Mouse (Mus musculus) C2C12 (cell line): ENCODE results near the gene Spa17.

Experiments
- CEBPB ChIP-seq: IDR thresholded peaks from one replicate; pipeline ENCODE4 v1.6.1; 2011; ENCODE audit warnings: low read depth, mild to moderate bottlenecking, control low read depth, moderate library complexity
- CTCF ChIP-seq: IDR thresholded peaks from one replicate; pipeline ENCODE4 v1.5.1; 2011; ENCODE audit not compliant: control insufficient read depth, insufficient read depth, insufficient read length
- USF1 ChIP-seq: IDR thresholded peaks from one replicate; pipeline ENCODE4 v1.6.1; 2011; ENCODE audit warnings: low read depth, mild to moderate bottlenecking, control low read depth, moderate library complexity

- TF ChIP-seq USF1 (no peak), CTCF (no peak), CEBPB (no peak)
Measured at GRCm38 (mm10) chr9:37592633-37593032, 20.9 kb downstream of the Spa17 start.
